In genomic region chr17:71185368-71185767, GRCm38 (mm10) we compare ENCODE assay signal across 8 mouse cellular contexts. TPM values are rescaled to one million over a fixed set of nuclear protein-coding genes. Genes with fewer than 3 reads are reported as not detected.
A peak's percentile ranks its signal among the peaks of the same experiment; 100 is the strongest.
DNase-seq lines count a peak whose midpoint lies in the region; ATAC-seq and TF ChIP-seq lines count a peak whose summit lies in the region.

No protein-coding gene starts in this region.

- TF ChIP-seq CTCF in bone marrow macrophage, adult 2 months (IDR thresholded peaks at IDR 0.05; ENCODE audit: low read depth, low read length), result no peak
- TF ChIP-seq CTCF in hindbrain, postnatal 0 days (IDR thresholded peaks at IDR 0.05; ENCODE audit: low read depth), result no peak

- no peaks in the 10 kb centered on the region for H3K9me3 ChIP-seq in heart, embryonic 11.5 days (replicated peaks; ENCODE audit: control insufficient read depth, low read length)
- H3K9me3 ChIP-seq in hindbrain, postnatal 0 days (ENCODE audit: low read length), result no peaks in the 10 kb centered on the region
- H3K9me3 ChIP-seq in midbrain, embryonic 11.5 days (ENCODE audit: control insufficient read depth, low read length), result no peaks in the 10 kb centered on the region

- H3K27me3 ChIP-seq in heart, embryonic 11.5 days (ENCODE audit: control insufficient read depth, insufficient read depth, low read length), result no peaks in the 10 kb centered on the region
- no peaks in the 10 kb centered on the region for H3K27me3 ChIP-seq in hindbrain, postnatal 0 days (ENCODE audit: insufficient read depth, low read length)
- H3K27me3 ChIP-seq in midbrain, embryonic 11.5 days (ENCODE audit: control insufficient read depth, insufficient read depth, low read length), result no peaks in the 10 kb centered on the region

- no peak for TF ChIP-seq POLR2A in bone marrow macrophage, adult 2 months (IDR thresholded peaks at IDR 0.05; ENCODE audit: borderline replicate concordance, low read depth, low read length)

- WGBS in heart, embryonic 11.5 days (ENCODE audit: insufficient replicate concordance), result 73% methylated on average over 1 of the region's 1 CpGs
- 43% methylated on average over 1 of the region's 1 CpGs for WGBS in hindbrain, postnatal 0 days
- WGBS in midbrain, embryonic 11.5 days, result 61% methylated on average over 1 of the region's 1 CpGs

- intact Hi-C loops in heart, postnatal 14 days (cut with DNase I), result loop anchor here (10.0 kb wide), 1 partner anchor 431 kb away; no protein-coding TSS in a partner anchor

- peaks cover 23% of the 10 kb centered on the region for H3K4me1 ChIP-seq in heart, embryonic 11.5 days (ENCODE audit: control insufficient read depth, insufficient read depth, low read length)
- peaks cover 36% of the 10 kb centered on the region for H3K4me1 ChIP-seq in bone marrow macrophage, adult 2 months (ENCODE audit: control insufficient read depth, insufficient read depth, low read length)
- H3K4me1 ChIP-seq in hindbrain, postnatal 0 days (ENCODE audit: insufficient read depth, low read length), result peaks cover 10% of the 10 kb centered on the region
- H3K4me1 ChIP-seq in midbrain, embryonic 11.5 days (ENCODE audit: control insufficient read depth, insufficient read depth, low read length), result peaks cover 19% of the 10 kb centered on the region

- no peaks in the 10 kb centered on the region for H3K36me3 ChIP-seq in heart, embryonic 11.5 days (ENCODE audit: control insufficient read depth, insufficient read depth, low read length)
- no peaks in the 10 kb centered on the region for H3K36me3 ChIP-seq in hindbrain, postnatal 0 days (ENCODE audit: insufficient read depth, low read length)
- no peaks in the 10 kb centered on the region for H3K36me3 ChIP-seq in midbrain, embryonic 11.5 days (ENCODE audit: control insufficient read depth, insufficient read depth, low read length)

- H3K9ac ChIP-seq in heart, embryonic 11.5 days (ENCODE audit: low read depth, low read length), result no peak overlapping the region
- peak overlapping the region; percentile 89; the same call in 1 of the 2 replicates for H3K9ac ChIP-seq in hindbrain, postnatal 0 days (replicated peaks; ENCODE audit: low read length)
- H3K9ac ChIP-seq in midbrain, embryonic 11.5 days (ENCODE audit: low read length), result peak overlapping the region; percentile 3; the same call in 1 of the 2 replicates

- ATAC-seq in heart, embryonic 11.5 days (replicated peaks; ENCODE audit: insufficient number of reproducible peaks, low FRiP score, low TSS enrichment), result no peak
- no peak for ATAC-seq in hindbrain, postnatal 0 days
- no peak for ATAC-seq in midbrain, embryonic 11.5 days (ENCODE audit: low FRiP score)

- H3K27ac ChIP-seq in heart, embryonic 11.5 days (ENCODE audit: low read depth, low read length), result no peak overlapping the region
- H3K27ac ChIP-seq in bone marrow macrophage, adult 2 months (ENCODE audit: insufficient read depth, low read depth, low read length), result no peak overlapping the region
- no peak overlapping the region for H3K27ac ChIP-seq in hindbrain, postnatal 0 days
- H3K27ac ChIP-seq in midbrain, embryonic 11.5 days (ENCODE audit: low read depth, low read length), result no peak overlapping the region

- no peak for DNase-seq in heart, postnatal 14 days
- no peak for DNase-seq in hindbrain, postnatal 0 days (ENCODE audit: low spot score)
- DNase-seq in midbrain, embryonic 11.5 days (ENCODE audit: low spot score, missing footprints), result no peak
- no peak for DNase-seq in spleen, postnatal 4 days (ENCODE audit: low spot score in 2 of 2)
- DNase-seq in gastrocnemius, adult 8-10 months (ENCODE audit: low spot score in 2 of 2), result no peak
- DNase-seq in ovary, postnatal 36 days (ENCODE audit: low spot score), result no peak

- peak overlapping the region; percentile 95; the same call in 1 of the 2 replicates for H3K4me3 ChIP-seq in heart, embryonic 11.5 days (ENCODE audit: low read depth, low read length)
- H3K4me3 ChIP-seq in bone marrow macrophage, adult 2 months (ENCODE audit: insufficient read depth, low read length), result 0 out of 2 replicates have a peak overlapping the region, but pooled peaks have one; percentile 1
- peak overlapping the region; percentile 92 for H3K4me3 ChIP-seq in hindbrain, postnatal 0 days (ENCODE audit: low read length)
- peak overlapping the region; percentile 82; the same call in 1 of the 2 replicates for H3K4me3 ChIP-seq in midbrain, embryonic 11.5 days (ENCODE audit: low read depth, low read length)

- H3K4me2 ChIP-seq in heart, embryonic 11.5 days, result peak overlapping the region; percentile 92
- peak overlapping the region; percentile 74 for H3K4me2 ChIP-seq in hindbrain, postnatal 0 days (ENCODE audit: low read depth, low read length)
- peak overlapping the region; percentile 70 for H3K4me2 ChIP-seq in midbrain, embryonic 11.5 days

RNA-seq across cellular contexts. Expression of gene Lpin2, which starts 3.0 kb away (rescaled TPM):
- polyA plus RNA-seq in heart, embryonic 11.5 days (2014; fragmentation: Nextera tagmentation; extraction: Ambion mirVana), result 21.9 and 22.5 TPM in 2 replicates
- total RNA-seq in heart, postnatal 14 days (2021), result 10 to 100 TPM; 11.0 to 11.4 TPM
- 122 and 133 TPM in 2 replicates for polyA plus RNA-seq in bone marrow macrophage, adult 2 months (2012; ENCODE audit: insufficient read depth, insufficient read length, missing spikeins)
- total RNA-seq in hindbrain, postnatal 0 days (2014; rRNA removed), result 48.9 and 49.8 TPM in 2 replicates
- 39.5 and 39.9 TPM in 2 replicates for polyA plus RNA-seq in hindbrain, postnatal 0 days (2015; fragmentation: Nextera tagmentation; extraction: Ambion mirVana)
- 31.6 and 35.4 TPM in 2 replicates for polyA plus RNA-seq in midbrain, embryonic 11.5 days (2014; fragmentation: Nextera tagmentation; extraction: Ambion mirVana)
- total RNA-seq in gastrocnemius, adult 8-10 months (2022), result 1 to 10 TPM; 1.6 to 4.9 (median 3.3) TPM

Comparison
In these comparisons a context has a peak if more than half of its experiments do, and no peak if none do; other contexts are left out.
1. H3K4me3 ChIP-seq: peak in every context shown above with its lines; median percentile 95 in heart, embryonic 11.5 days; 92 in hindbrain, postnatal 0 days; 82 in midbrain, embryonic 11.5 days; 1 in bone marrow macrophage, adult 2 months.